Mouse (Mus musculus): ENCODE data around the gene B3gnt6. TPM values are rescaled to one million over a fixed set of nuclear protein-coding genes. Genes with fewer than 3 reads are reported as not detected.

The B3gnt6 gene
- polyA plus RNA-seq, 1 experiment from 2014 or later = 0.21 TPM

DNA sequence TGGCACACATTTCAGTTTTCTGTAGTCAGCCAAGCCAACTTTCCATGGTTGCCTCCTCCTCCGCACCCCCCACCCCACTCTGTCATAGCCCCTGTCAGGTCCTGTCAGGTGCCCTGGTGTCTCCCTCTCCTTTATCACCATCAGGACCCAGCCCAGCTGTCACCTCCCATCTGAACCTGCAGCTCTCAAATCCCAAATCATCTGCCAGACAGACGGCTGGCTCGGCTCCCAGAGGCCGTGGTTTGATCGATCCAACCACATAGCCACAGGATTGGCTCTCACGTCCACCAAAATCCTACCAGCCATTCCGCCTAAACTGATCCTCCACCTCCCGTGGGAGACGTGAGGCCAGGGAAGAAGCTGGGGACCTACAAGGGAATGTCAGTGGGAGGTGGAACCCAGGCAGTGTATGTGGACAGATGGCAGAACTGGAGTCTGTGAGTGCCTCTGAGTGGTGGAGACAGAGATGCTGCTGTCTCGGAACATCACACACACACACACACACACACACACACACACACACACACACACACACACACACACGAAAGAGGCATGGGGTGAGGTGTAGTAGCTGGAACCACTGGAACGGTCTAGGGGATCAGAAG lies 53.3 kb downstream of the B3gnt6 start:
- H3K36me3 ChIP-seq = no peaks in the 10 kb centered on the region
- ATAC-seq (ENCODE audit: borderline replicate concordance, extremely low read depth, low FRiP score, low TSS enrichment) = no peak
- H3K9ac ChIP-seq = no peak overlapping the region
- H3K4me3 ChIP-seq = no peak overlapping the region
- H3K9me3 ChIP-seq = no peaks in the 10 kb centered on the region
- H3K27me3 ChIP-seq = no peaks in the 10 kb centered on the region
- 69% methylated on average over 12 of the region's 12 CpGs for WGBS
- H3K4me2 ChIP-seq = no peak overlapping the region
- no peaks in the 10 kb centered on the region for H3K4me1 ChIP-seq
- H3K27ac ChIP-seq = no peak overlapping the region

DNA sequence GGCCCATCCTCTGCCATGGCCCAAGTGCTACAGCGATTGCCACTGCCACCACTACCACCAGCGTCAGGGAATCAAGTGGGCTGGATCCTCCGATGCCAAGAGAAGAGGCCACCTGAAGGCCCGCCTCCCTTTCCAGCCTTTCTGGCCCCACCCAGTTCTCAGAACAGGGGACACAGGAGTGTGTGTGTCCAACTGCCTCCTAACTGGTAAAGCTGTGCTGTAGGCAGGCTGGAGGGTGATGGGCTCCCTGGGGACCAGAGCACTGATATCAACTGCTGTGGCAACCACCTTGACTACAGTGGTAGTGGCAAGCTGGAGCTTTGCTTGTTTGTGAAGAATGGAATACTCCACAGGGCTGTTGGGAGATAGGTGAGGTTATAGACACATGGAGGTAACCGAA lies 53.9 kb downstream of the B3gnt6 start, which contains the start of gene Omp:
TSS of gene Omp (minus strand) at position 101 of the 400 bp plus-strand sequence.
- H3K36me3 ChIP-seq = no peaks in the 10 kb centered on the region
- no peaks in the 10 kb centered on the region for H3K9me3 ChIP-seq
- H3K9ac ChIP-seq = no peak within 1 kb of the TSS
- no peak for ATAC-seq (ENCODE audit: borderline replicate concordance, extremely low read depth, low FRiP score, low TSS enrichment)
- H3K4me3 ChIP-seq = no peak within 1 kb of the TSS
- no peak within 1 kb of the TSS for H3K4me2 ChIP-seq
- no peaks in the 10 kb centered on the region for H3K27me3 ChIP-seq
- WGBS = 80% methylated on average over 5 of the region's 5 CpGs
- H3K27ac ChIP-seq = no peak within 1 kb of the TSS
- no peaks in the 10 kb centered on the region for H3K4me1 ChIP-seq

DNA sequence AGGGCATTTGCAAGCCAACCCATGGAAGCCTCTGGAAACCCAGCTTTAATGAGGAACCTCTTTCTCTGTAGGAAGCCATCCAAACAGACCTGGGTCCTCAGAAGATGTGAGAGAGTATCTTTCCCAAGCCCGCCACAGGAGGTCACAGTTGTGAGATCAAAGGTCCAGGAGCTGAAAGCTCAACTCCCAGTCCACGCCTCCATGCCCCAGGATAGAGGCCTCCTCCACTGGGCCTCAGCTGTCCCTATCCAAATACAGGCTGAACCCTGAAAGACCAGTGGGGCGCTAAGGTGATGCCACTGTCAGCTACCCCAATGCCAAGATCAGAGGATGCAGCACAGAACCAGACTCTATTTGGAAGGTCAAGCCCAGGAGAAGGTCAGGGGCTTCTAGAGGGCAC lies 56.6 kb downstream of the B3gnt6 start:
- 78% methylated on average over 3 of the region's 3 CpGs for WGBS

More for the DNA sequence above, 56.6 kb downstream of the B3gnt6 start:
- no peaks in the 10 kb centered on the region for H3K4me1 ChIP-seq
- no peaks in the 10 kb centered on the region for H3K27me3 ChIP-seq
- no peak overlapping the region for H3K27ac ChIP-seq
- H3K9me3 ChIP-seq = no peaks in the 10 kb centered on the region
- no peaks in the 10 kb centered on the region for H3K36me3 ChIP-seq
- H3K4me2 ChIP-seq = no peak overlapping the region
- H3K4me3 ChIP-seq = no peak overlapping the region
- no peak for ATAC-seq (ENCODE audit: borderline replicate concordance, extremely low read depth, low FRiP score, low TSS enrichment)
- no peak overlapping the region for H3K9ac ChIP-seq

Other genes with a start within 250 kb of the B3gnt6 start
- 11.6 and 12.9 TPM in 2 replicates for gene Myo7a, start 80.0 kb downstream of the B3gnt6 start, polyA plus RNA-seq (2015; fragmentation: Nextera tagmentation; extraction: Ambion mirVana)
- gene Omp, start 54.0 kb downstream of the B3gnt6 start, polyA plus RNA-seq (2015; fragmentation: Nextera tagmentation; extraction: Ambion mirVana) = 0.19 and 0.20 TPM in 2 replicates
- gene Capn5, start 21.2 kb downstream of the B3gnt6 start, polyA plus RNA-seq (2015; fragmentation: Nextera tagmentation; extraction: Ambion mirVana) = 7.5 and 8.8 TPM in 2 replicates
- 26.0 and 28.3 TPM in 2 replicates for gene Acer3, start 121.7 kb upstream of the B3gnt6 start, polyA plus RNA-seq (2015; fragmentation: Nextera tagmentation; extraction: Ambion mirVana)
- gene Tsku, start 161.8 kb upstream of the B3gnt6 start, polyA plus RNA-seq (2015; fragmentation: Nextera tagmentation; extraction: Ambion mirVana) = 9.0 and 9.1 TPM in 2 replicates
- gene Gucy2d, start 240.9 kb upstream of the B3gnt6 start, polyA plus RNA-seq (2015; fragmentation: Nextera tagmentation; extraction: Ambion mirVana) = not detected in 2 replicates

Data from lung, embryonic 15.5 days (tissue).